ENCODE assay signal across 25 mouse cellular contexts in genomic region chr11:35306922-35307321, GRCm38 (mm10).
A peak's percentile ranks its signal among the peaks of the same experiment; 100 is the strongest.
DNase-seq lines count a peak whose midpoint lies in the region; ATAC-seq and TF ChIP-seq lines count a peak whose summit lies in the region.
"Had no signal": no experiment of that assay in that cellular context is flagged by ENCODE, and none has a peak within 500 bp of the region (broad histone marks: within the 10 kb centered on the region; RNA-seq: fewer than 3 reads in every experiment).

No protein-coding gene starts in this region.

- 0 out of 2 replicates have a peak overlapping the region, but pooled peaks have one; percentile 12 for H3K27ac ChIP-seq in heart, embryonic 15.5 days
- peak overlapping the region; percentile 94 for H3K27ac ChIP-seq in layer of hippocampus, adult 2 months
- no peak overlapping the region for H3K27ac ChIP-seq in forebrain, embryonic 16.5 days (ENCODE audit: low read length)
- H3K27ac ChIP-seq in midbrain, embryonic 10.5 days (replicated peaks) = no peak overlapping the region
- H3K27ac ChIP-seq: hindbrain, embryonic 14.5 days; liver, embryonic 15.5 days; stomach, embryonic 15.5 days had no signal

- H3K4me3 ChIP-seq in heart, embryonic 15.5 days = no peak overlapping the region
- no peak overlapping the region for H3K4me3 ChIP-seq in layer of hippocampus, adult 2 months
- no peak overlapping the region for H3K4me3 ChIP-seq in forebrain, embryonic 16.5 days (replicated peaks; ENCODE audit: low read length)
- no peak overlapping the region for H3K4me3 ChIP-seq in midbrain, embryonic 10.5 days
- H3K4me3 ChIP-seq: erythroblast, embryonic 14.5 days; liver, embryonic 15.5 days; stomach, embryonic 15.5 days had no signal

- no peak overlapping the region for H3K9ac ChIP-seq in heart, embryonic 15.5 days
- no peak overlapping the region for H3K9ac ChIP-seq in forebrain, embryonic 16.5 days (replicated peaks; ENCODE audit: low read depth, low read length)
- H3K9ac ChIP-seq: hindbrain, embryonic 14.5 days; liver, embryonic 15.5 days; lung, embryonic 14.5 days; stomach, embryonic 15.5 days had no signal

- no peaks in the 10 kb centered on the region for H3K27me3 ChIP-seq in heart, embryonic 15.5 days
- H3K27me3 ChIP-seq in forebrain, embryonic 16.5 days (replicated peaks; ENCODE audit: control insufficient read depth, insufficient read depth, low read length) = no peaks in the 10 kb centered on the region
- peaks cover 94% of the 10 kb centered on the region for H3K27me3 ChIP-seq in midbrain, embryonic 10.5 days (ENCODE audit: low read depth, poor library complexity, severe bottlenecking)
- H3K27me3 ChIP-seq: liver, embryonic 15.5 days; stomach, embryonic 15.5 days had no signal

- no peaks in the 10 kb centered on the region for H3K4me1 ChIP-seq in heart, embryonic 15.5 days (replicated peaks)
- peaks cover 16% of the 10 kb centered on the region for H3K4me1 ChIP-seq in forebrain, embryonic 16.5 days (replicated peaks; ENCODE audit: control insufficient read depth, insufficient read depth, low read length)
- peaks cover 5% of the 10 kb centered on the region for H3K4me1 ChIP-seq in midbrain, embryonic 10.5 days
- H3K4me1 ChIP-seq: liver, embryonic 15.5 days; stomach, embryonic 15.5 days had no signal

- no peaks in the 10 kb centered on the region for H3K9me3 ChIP-seq in heart, embryonic 15.5 days (replicated peaks)
- no peaks in the 10 kb centered on the region for H3K9me3 ChIP-seq in forebrain, embryonic 16.5 days (ENCODE audit: control insufficient read depth, low read length)
- H3K9me3 ChIP-seq in midbrain, embryonic 10.5 days (replicated peaks) = no peaks in the 10 kb centered on the region
- H3K9me3 ChIP-seq: liver, embryonic 15.5 days; stomach, embryonic 15.5 days had no signal

- ATAC-seq in heart, embryonic 15.5 days (replicated peaks; ENCODE audit: insufficient number of reproducible peaks, insufficient read depth, low FRiP score, low read depth) = no peak
- peak; percentile 82 for ATAC-seq in forebrain, embryonic 16.5 days
- ATAC-seq: intestine, postnatal 0 days; midbrain, embryonic 16.5 days had no signal

- no peaks in the 10 kb centered on the region for H3K36me3 ChIP-seq in heart, embryonic 15.5 days
- H3K36me3 ChIP-seq in forebrain, embryonic 16.5 days (ENCODE audit: control insufficient read depth, insufficient read depth) = no peaks in the 10 kb centered on the region
- H3K36me3 ChIP-seq in midbrain, embryonic 10.5 days = no peaks in the 10 kb centered on the region
- H3K36me3 ChIP-seq: liver, embryonic 15.5 days; stomach, embryonic 15.5 days had no signal

- no peak for TF ChIP-seq CTCF in layer of hippocampus, adult 2 months (conservative IDR thresholded peaks at IDR 0.05)

- no peak for DNase-seq in heart, adult 18-20 months
- no peak for DNase-seq in layer of hippocampus, adult 2 months (ENCODE audit: low spot score in 2 of 2)
- DNase-seq in layer of hippocampus, postnatal 10 days (ENCODE audit: low spot score in 2 of 2) = no peak
- DNase-seq in midbrain, embryonic 10.5 days (ENCODE audit: low spot score) = no peak
- DNase-seq: adrenal gland, adult 2 months; adrenal gland, postnatal 36 days; B cell, adult 2 months; cerebellum, adult 2 months; gastrocnemius, postnatal 25 days; heart, adult 11 months; kidney, postnatal 36 days; layer of hippocampus, postnatal 36 days; left cerebral cortex, postnatal 4 days; right cerebral cortex, postnatal 25 days had no signal

- H3K4me2 ChIP-seq in heart, embryonic 15.5 days = no peak overlapping the region
- no peak overlapping the region for H3K4me2 ChIP-seq in forebrain, embryonic 16.5 days (ENCODE audit: low read length)
- H3K4me2 ChIP-seq: heart, embryonic 11.5 days; hindbrain, embryonic 14.5 days; liver, embryonic 15.5 days; lung, embryonic 14.5 days; midbrain, embryonic 11.5 days; stomach, embryonic 15.5 days had no signal

- WGBS in heart, embryonic 15.5 days = 79% methylated on average over 5 of the region's 5 CpGs
- WGBS in forebrain, embryonic 16.5 days = 20% methylated on average over 5 of the region's 5 CpGs
- 92% methylated on average over 5 of the region's 5 CpGs for WGBS in midbrain, embryonic 10.5 days

Comparison
In these comparisons a context has a peak if more than half of its experiments do, and no peak if none do; other contexts are left out.
1. H3K27ac ChIP-seq: peak in heart, embryonic 15.5 days (single experiment) and layer of hippocampus, adult 2 months (single experiment); none in forebrain, embryonic 16.5 days (single experiment) and midbrain, embryonic 10.5 days (single experiment).